Mouse (Mus musculus) frontal cortex, postnatal 10 days (tissue): Measurements from ENCODE around the gene Cyp4a14.
"Not testable (repeated sequence)": the region's sequence is repeated elsewhere in the genome, so short reads cannot be mapped to it uniquely, and the experiment has no call there.

Experiments used
- DNase-seq, 2 experiments: peaks; one replicate each; pipeline ENCODE4 v3.0.0; 2022; ENCODE audit warnings: low spot score in 2 of 2, mixed read lengths in 1 of 2

Cyp4a14 gene

GRCm38 (mm10) chr4:115496001-115496400, at the start of gene Cyp4a14:
Gene Cyp4a14 (minus strand): TSS chr4:115496142.
- DNase-seq = no peak

GRCm38 (mm10) chr4:115545101-115545500, 49.2 kb upstream of the Cyp4a14 start:
- DNase-seq = no peak

- no peak for DNase-seq
These were observed 25.8 kb upstream of the Cyp4a14 start for GRCm38 (mm10) chr4:115521766-115522165.

- no peak for DNase-seq
These were observed 23.5 kb upstream of the Cyp4a14 start for GRCm38 (mm10) chr4:115519444-115519843.

- not testable (repeated sequence) for DNase-seq
These were observed 22.1 kb upstream of the Cyp4a14 start, which contains the start of gene Cyp4a10 for GRCm38 (mm10) chr4:115518000-115518399. Gene Cyp4a10 (plus strand): TSS chr4:115518264.

GRCm38 (mm10) chr4:115513964-115514363, 18.0 kb upstream of the Cyp4a14 start:
- DNase-seq = not testable (repeated sequence)

GRCm38 (mm10) chr4:115497466-115497865, 1.5 kb upstream of the Cyp4a14 start:
- no peak for DNase-seq

- DNase-seq = no peak
These were observed 14.8 kb downstream of the Cyp4a14 start for GRCm38 (mm10) chr4:115481006-115481652.

- DNase-seq = not testable (repeated sequence)
These were observed 19.9 kb downstream of the Cyp4a14 start for GRCm38 (mm10) chr4:115476051-115476450.

- DNase-seq = not testable (repeated sequence)
These were observed 22.4 kb downstream of the Cyp4a14 start for GRCm38 (mm10) chr4:115473585-115473984.

GRCm38 (mm10) chr4:115452304-115452703, 43.6 kb downstream of the Cyp4a14 start, which contains the start of gene Cyp4a30b:
Gene Cyp4a30b (plus strand): TSS chr4:115452604.
- DNase-seq = no peak

- DNase-seq = no peak
These were observed 45.3 kb downstream of the Cyp4a14 start for GRCm38 (mm10) chr4:115450577-115451137.
